Mouse (Mus musculus) limb, embryonic 13.5 days (tissue): ENCODE results near the gene Aldh3b2. TPM values are rescaled to one million over a fixed set of nuclear protein-coding genes. Genes with fewer than 3 reads are reported as not detected.
"Not testable (repeated sequence)": the region's sequence is repeated elsewhere in the genome, so short reads cannot be mapped to it uniquely, and the experiment has no call there.

Experiments used
- ATAC-seq: fragments of 200-750 bp; cut with Nextera tagmentation; 2 replicates; pipeline ENCODE4 v1.8.0; 2017; ENCODE audit warnings: low read depth, moderate number of reproducible peaks, moderate TSS enrichment; ENCODE audit not compliant: low FRiP score
- H3K27ac ChIP-seq: fragments of 300-500 bp; sonication (generic); 2 replicates; pipeline ENCODE4 v1.5.1; 2015; ENCODE audit warnings: inconsistent platforms, mild to moderate bottlenecking, moderate library complexity
- H3K27me3 ChIP-seq: fragments of 300-500 bp; sonication (generic); 2 replicates; pipeline ENCODE4 v1.6.1; 2015; ENCODE audit warnings: mild to moderate bottlenecking, inconsistent platforms
- H3K36me3 ChIP-seq: fragments of 300-500 bp; sonication (generic); 2 replicates; pipeline ENCODE4 v1.6.1; 2015; ENCODE audit warnings: inconsistent platforms, mild to moderate bottlenecking, moderate library complexity
- H3K4me1 ChIP-seq: fragments of 300-500 bp; sonication (generic); 2 replicates; pipeline ENCODE4 v1.6.1; 2015; ENCODE audit warnings: inconsistent platforms
- H3K4me2 ChIP-seq: fragments of 300-500 bp; sonication (generic); replicated peaks from 2 replicates; pipeline ENCODE4 v1.6.1; 2015; ENCODE audit warnings: inconsistent platforms, mild to moderate bottlenecking, moderate library complexity
- H3K4me3 ChIP-seq: fragments of 300-500 bp; sonication (generic); 2 replicates; pipeline ENCODE4 v1.5.1; 2015; ENCODE audit warnings: moderate library complexity, mild to moderate bottlenecking, inconsistent platforms
- H3K9ac ChIP-seq: fragments of 300-500 bp; sonication (generic); 2 replicates; pipeline ENCODE4 v1.6.1; 2015; ENCODE audit warnings: mild to moderate bottlenecking, inconsistent platforms
- H3K9me3 ChIP-seq: fragments of 300-500 bp; sonication (generic); 2 replicates; pipeline ENCODE4 v1.6.1; 2016; ENCODE audit warnings: inconsistent platforms
- WGBS: fragments of 180-500 bp; shearing (Covaris S2); methylation state at CpG from one replicate; pipeline ENCODE4 v1.1.7; 2015; 5-methylcytosine and 5-hydroxymethylcytosine counted together
- polyA plus RNA-seq: library from polyadenylated mRNA; unstranded; fragments of >200 nt; fragmentation: Nextera tagmentation; extraction: Ambion mirVana; gene quantifications from 2 replicates; pipeline ENCODE4 v1.2.1, GENCODE M21; 2015

The Aldh3b2 gene
- polyA plus RNA-seq, 1 experiment from 2014 or later: 9.3 TPM

DNA sequence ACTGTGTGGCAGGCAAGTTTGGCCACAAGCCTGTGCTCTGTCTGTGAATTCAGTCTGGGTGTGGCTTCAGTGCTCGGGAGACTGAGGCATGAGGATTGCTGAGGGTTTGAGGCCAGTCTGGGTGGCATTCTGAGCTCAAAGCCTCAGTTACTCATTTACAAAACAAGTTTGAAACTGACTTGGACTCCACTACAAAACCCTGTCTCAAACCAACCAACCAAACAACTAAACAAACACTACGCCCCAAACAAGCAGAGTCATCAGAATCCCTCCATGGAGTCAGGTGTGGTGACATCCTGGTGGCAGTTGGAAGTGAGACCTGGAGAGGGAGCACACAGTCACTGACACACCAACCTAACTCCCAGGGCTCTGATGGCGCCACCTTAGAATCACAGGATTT lies 21.8 kb upstream of the Aldh3b2 start:
- 76% methylated on average over 3 of the region's 3 CpGs for whole genome bisulfite sequencing
- no peak overlapping the region for H3K9ac ChIP-seq
- no peak overlapping the region for H3K4me3 ChIP-seq
- H3K36me3 ChIP-seq: no peaks in the 10 kb centered on the region
- H3K4me2 ChIP-seq: no peak overlapping the region
- no peak for ATAC-seq
- no peaks in the 10 kb centered on the region for H3K27me3 ChIP-seq
- no peak overlapping the region for H3K27ac ChIP-seq
- H3K4me1 ChIP-seq: no peaks in the 10 kb centered on the region
- H3K9me3 ChIP-seq: no peaks in the 10 kb centered on the region

DNA sequence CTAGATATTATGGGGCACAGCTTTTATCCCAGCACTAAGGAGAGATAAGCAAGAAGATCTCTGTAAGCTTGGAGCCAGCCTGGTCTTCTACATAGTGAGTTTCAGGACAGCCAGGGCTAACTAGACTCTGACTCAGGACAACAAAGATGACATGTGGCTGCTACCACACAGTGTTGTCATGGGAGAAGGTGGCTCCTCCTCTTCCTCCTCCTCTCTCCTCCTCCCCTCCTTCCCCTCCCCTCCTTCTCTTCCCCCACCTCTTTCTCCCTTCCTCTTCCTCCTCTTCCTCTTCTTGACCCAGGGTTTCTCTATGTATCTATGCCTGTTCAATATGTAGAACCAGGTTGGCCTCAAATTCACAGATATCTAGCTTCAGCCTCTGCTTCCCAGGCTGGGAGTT lies 20.7 kb upstream of the Aldh3b2 start:
- H3K27ac ChIP-seq: no peak overlapping the region
- H3K4me3 ChIP-seq: no peak overlapping the region
- no peaks in the 10 kb centered on the region for H3K4me1 ChIP-seq
- H3K9me3 ChIP-seq: no peaks in the 10 kb centered on the region
- no peak overlapping the region for H3K9ac ChIP-seq
- H3K27me3 ChIP-seq: no peaks in the 10 kb centered on the region
- no peak overlapping the region for H3K4me2 ChIP-seq
- no peaks in the 10 kb centered on the region for H3K36me3 ChIP-seq
- no peak for ATAC-seq

DNA sequence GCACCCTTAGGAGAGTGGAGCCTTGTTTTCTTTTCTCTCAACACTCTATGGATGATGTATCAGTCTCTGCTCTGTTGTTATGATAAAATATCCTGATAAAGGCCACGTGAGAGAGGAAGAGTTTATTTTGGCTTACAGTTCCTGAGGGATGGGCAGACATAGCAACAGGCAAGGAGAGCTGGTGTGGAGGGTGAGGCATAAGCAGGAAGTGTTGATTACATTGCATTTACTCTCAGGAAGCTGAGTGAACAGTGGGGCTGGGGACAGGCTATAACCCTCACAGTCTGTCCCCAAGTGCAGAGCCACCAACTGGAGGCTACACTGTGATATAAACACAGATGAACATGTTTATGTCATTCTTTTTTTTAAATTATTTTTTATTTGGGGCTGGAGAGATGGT lies 20.0 kb upstream of the Aldh3b2 start:
- WGBS: 65% methylated on average over 1 of the region's 1 CpGs
- no peak overlapping the region for H3K27ac ChIP-seq
- no peaks in the 10 kb centered on the region for H3K27me3 ChIP-seq
- no peak overlapping the region for H3K4me3 ChIP-seq
- no peak overlapping the region for H3K9ac ChIP-seq
- no peak for ATAC-seq
- no peaks in the 10 kb centered on the region for H3K36me3 ChIP-seq
- no peak overlapping the region for H3K4me2 ChIP-seq
- H3K4me1 ChIP-seq: no peaks in the 10 kb centered on the region
- no peaks in the 10 kb centered on the region for H3K9me3 ChIP-seq

DNA sequence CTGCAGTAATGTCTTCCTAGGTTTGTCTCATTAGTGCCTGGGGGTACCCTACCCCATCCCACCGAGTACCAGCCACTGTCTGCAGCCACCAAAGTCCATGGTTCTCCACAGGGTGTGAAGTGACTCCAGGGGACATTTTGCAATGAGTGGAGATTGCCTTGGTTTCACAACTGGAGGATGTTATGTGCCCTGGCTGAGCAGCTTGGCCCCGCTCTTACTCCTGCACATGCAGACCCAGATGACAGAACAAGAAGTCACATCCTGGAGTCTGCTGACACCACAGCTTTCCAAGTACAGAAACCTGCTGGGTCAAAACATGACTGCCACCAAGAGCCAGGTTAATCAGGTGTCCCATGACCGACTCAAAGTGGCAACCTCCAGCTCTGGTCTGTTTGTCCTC lies 17.1 kb upstream of the Aldh3b2 start:
- Histone ChIP-seq H3K9ac (no peak overlapping the region), H3K27me3 (no peaks in the 10 kb centered on the region), H3K4me2 (no peak overlapping the region), H3K36me3 (no peaks in the 10 kb centered on the region), H3K4me3 (no peak overlapping the region), H3K9me3 (no peaks in the 10 kb centered on the region), H3K4me1 (no peaks in the 10 kb centered on the region), H3K27ac (no peak overlapping the region)
- WGBS: 71% methylated on average over 3 of the region's 3 CpGs
- ATAC-seq: no peak

DNA sequence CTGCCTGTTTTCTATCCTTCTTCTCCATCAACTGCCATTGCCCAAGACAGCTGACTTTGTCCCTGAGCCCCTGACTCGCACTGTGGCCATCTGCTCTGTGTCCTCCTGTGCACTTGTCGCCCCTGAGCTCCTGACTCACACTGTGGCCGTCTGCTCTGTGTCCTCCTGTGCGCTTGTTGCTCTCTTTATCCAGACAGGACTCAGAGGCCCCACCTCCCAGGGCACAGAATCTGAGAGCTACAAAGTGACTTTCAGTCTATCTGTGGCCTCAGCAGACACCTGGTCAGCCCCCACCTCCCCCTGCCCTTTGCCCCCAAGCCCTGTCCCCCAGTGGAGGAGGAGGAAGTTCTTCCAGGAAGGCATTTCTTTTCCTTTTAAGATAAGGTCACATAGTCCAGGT lies 16.3 kb upstream of the Aldh3b2 start:
- Histone ChIP-seq H3K4me3 (no peak overlapping the region), H3K36me3 (no peaks in the 10 kb centered on the region), H3K9ac (no peak overlapping the region), H3K9me3 (no peaks in the 10 kb centered on the region), H3K4me1 (no peaks in the 10 kb centered on the region), H3K27me3 (no peaks in the 10 kb centered on the region), H3K4me2 (no peak overlapping the region), H3K27ac (no peak overlapping the region)
- 49% methylated on average over 4 of the region's 4 CpGs for WGBS
- ATAC-seq: no peak

DNA sequence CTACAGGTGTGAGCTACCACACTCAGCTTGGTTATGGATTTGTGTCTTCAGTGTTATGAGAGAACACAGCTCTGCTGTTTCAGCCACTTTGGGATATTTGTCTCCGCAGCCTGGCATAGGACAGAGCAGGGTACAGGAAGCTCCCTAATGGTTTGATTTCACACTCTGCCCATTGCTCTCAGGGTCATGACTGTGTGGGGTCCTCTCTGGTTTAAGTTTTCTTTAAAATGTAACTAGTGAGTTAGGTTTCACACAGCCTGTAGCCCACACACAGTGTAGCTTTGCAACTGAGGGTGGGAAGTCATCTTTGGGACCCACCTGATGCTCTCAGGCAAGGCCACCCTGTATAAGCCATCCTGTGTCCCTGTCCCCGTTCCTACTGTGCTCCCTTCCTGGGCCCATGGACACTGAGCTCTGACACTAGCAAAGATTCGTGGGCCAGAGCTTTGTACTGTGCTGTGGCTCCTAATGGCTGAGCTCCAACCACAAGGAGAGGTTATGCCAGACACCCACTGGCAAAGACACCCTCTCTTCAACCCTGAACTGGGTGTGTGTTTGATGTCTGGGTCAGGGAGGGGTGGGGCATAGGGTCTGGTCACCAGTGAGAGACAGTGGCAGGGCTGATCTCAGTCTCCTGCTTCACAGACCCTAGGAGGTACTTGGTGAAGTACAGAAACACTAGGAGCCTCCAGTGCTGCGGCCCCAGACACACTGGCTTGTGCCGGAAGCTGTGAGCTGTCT lies 14.7 kb upstream of the Aldh3b2 start:
- ATAC-seq, H3K9me3 ChIP-seq, H3K9ac ChIP-seq, H3K36me3 ChIP-seq, H3K4me3 ChIP-seq, H3K4me2 ChIP-seq, H3K4me1 ChIP-seq, H3K27ac ChIP-seq, H3K27me3 ChIP-seq: not testable (repeated sequence)
- 72% methylated on average over 5 of the region's 5 CpGs for WGBS

DNA sequence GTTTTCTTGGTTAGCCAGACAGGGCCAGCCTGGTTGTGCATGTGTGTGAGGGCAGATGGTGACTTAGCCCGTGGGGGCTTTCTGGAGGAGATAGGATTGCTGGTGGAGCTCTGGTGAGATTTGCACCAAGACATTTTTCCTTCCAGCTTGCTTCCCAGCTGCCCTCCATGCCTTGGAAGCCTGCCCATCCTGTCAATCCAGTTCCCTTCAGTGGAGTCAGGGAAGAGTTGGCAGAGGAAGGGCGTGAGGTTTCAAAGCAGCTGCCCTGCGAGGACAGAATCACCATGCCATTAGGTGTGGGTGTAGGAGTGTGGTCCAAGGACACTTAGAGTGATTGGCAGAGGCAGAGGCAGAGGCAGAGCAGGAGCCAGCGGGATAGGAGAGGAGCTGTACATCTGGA lies 13.7 kb upstream of the Aldh3b2 start, which contains the start of gene Aldh3b3:
Aldh3b3 (plus strand) TSS at position 176 of the 400 bp plus-strand sequence.
- WGBS: 76% methylated on average over 4 of the region's 4 CpGs
- Histone ChIP-seq H3K4me3 (no peak within 1 kb of the TSS), H3K36me3 (no peaks in the 10 kb centered on the region), H3K9ac (no peak within 1 kb of the TSS), H3K4me2 (no peak within 1 kb of the TSS), H3K9me3 (no peaks in the 10 kb centered on the region), H3K27ac (no peak within 1 kb of the TSS), H3K27me3 (no peaks in the 10 kb centered on the region), H3K4me1 (no peaks in the 10 kb centered on the region)
- ATAC-seq: no peak

DNA sequence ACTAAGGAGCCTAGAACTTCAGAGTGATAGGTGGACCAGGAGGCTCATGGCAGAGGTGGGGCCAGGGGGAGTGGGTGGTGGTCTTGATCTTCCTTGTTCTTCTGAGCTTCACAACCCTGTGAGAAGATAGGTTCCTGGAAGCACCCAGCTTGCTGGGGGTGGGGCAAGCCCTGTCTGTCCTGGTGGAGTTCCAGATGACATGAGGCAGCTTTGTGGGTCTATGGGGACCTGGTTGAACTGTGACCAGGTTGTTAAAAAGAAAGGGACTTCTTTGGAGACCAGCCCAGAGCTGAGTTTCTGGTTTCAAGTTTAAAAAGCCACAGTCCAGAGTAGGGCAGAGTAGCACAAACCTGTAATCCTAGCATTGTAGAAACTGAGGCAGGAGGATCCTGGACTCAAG lies 13.1 kb upstream of the Aldh3b2 start:
- ATAC-seq: no peak
- no peak overlapping the region for H3K27ac ChIP-seq
- H3K4me2 ChIP-seq: no peak overlapping the region
- H3K9me3 ChIP-seq: no peaks in the 10 kb centered on the region
- no peaks in the 10 kb centered on the region for H3K27me3 ChIP-seq
- no peak overlapping the region for H3K4me3 ChIP-seq
- H3K9ac ChIP-seq: no peak overlapping the region
- no peaks in the 10 kb centered on the region for H3K4me1 ChIP-seq
- H3K36me3 ChIP-seq: no peaks in the 10 kb centered on the region

DNA sequence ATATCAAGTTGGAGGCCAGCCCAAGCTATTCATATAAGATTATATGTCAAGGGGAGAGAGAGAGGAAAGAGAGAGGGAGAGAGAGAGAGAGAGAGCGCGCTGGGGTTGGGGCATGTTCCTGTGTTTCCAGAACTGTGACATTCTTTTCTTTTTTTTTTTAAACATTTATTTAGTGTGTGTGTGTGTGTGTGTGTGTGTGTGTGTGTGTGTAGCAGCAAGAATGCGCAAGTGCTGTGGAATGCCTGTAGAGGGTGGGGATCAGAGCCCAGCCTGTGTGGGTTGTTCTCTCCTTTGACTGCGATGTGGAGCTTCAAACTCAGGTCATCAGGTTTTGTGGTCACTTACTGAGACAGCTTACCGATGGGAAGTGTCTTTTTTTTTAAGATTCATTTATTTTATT lies 11.9 kb upstream of the Aldh3b2 start:
- 87% methylated on average over 5 of the region's 5 CpGs for WGBS
- no peaks in the 10 kb centered on the region for H3K9me3 ChIP-seq

DNA sequence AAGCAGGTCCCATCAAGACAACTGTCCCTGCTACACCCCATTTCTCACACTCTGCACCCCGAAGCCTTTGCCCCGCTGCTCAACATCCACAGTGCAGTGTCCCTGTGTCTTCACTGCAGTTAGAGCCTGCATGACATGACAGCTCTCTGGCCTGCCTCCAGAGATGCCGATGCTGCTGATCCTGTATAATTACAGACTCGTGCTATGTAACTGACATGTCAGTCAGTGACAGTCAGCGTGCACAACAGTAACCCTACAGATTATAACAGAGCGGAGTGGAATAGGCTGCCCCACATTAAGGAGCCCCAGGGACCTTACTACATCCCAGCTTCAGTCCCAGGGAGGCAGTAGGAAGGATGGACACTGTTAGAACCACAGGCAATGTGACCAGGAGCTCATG lies 10.3 kb upstream of the Aldh3b2 start:
- not testable (repeated sequence) for H3K4me3 ChIP-seq, ATAC-seq, H3K27ac ChIP-seq, H3K36me3 ChIP-seq, H3K9me3 ChIP-seq, H3K4me2 ChIP-seq, H3K9ac ChIP-seq, H3K4me1 ChIP-seq, H3K27me3 ChIP-seq
- WGBS: 85% methylated on average over 6 of the region's 6 CpGs

More for the DNA sequence above, 11.9 kb upstream of the Aldh3b2 start:
- Histone ChIP-seq H3K27me3 (no peaks in the 10 kb centered on the region), H3K4me2 (no peak overlapping the region), H3K27ac (no peak overlapping the region), H3K4me1 (no peaks in the 10 kb centered on the region), H3K4me3 (no peak overlapping the region), H3K36me3 (no peaks in the 10 kb centered on the region), H3K9ac (no peak overlapping the region)
- ATAC-seq: no peak

DNA sequence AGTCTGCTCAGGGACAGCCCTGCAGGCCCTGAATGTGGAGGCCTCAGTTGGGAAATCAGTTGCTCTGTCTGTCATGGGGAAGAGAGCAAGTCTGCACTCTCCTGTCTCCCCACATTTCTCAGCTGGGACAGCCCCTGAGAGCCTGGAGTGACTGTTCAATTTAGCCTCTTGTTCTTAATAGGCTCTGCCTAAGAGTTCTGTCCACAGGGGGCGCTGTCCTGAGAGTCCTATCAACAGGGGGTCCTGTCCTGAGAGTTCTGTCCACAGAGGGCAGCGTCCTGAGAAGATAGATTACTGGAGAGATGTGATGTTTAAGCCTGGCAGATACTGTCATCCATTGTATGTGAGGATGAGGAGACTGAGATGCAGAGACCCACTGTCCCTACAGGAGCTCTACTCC lies 9.7 kb upstream of the Aldh3b2 start:
- WGBS: 14% methylated on average over 2 of the region's 2 CpGs
- Histone ChIP-seq H3K9me3 (no peaks in the 10 kb centered on the region), H3K36me3 (no peaks in the 10 kb centered on the region), H3K9ac (no peak overlapping the region), H3K27me3 (no peaks in the 10 kb centered on the region), H3K4me2 (no peak overlapping the region), H3K27ac (no peak overlapping the region), H3K4me1 (no peaks in the 10 kb centered on the region), H3K4me3 (no peak overlapping the region)
- ATAC-seq: no peak

DNA sequence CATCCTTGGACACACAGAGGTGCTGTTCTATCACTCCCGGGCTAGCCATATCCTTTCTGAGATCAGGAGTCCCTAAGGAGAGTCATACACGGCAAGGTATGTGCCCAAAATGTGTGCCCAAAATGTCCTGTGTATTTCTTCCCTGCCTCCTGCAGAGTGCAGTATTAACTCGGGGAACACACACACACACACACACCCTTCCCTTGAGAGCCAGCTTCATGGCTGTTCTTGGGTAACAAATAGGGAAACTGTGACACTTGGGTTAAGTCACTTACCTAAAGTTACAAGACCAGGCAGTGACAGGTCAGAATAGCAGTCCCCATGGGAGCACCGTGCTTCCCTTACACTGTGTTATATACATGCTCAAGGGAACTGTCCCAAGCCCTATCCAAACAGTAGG lies 8.1 kb upstream of the Aldh3b2 start:
- H3K4me2 ChIP-seq: no peak overlapping the region
- no peaks in the 10 kb centered on the region for H3K9me3 ChIP-seq
- H3K36me3 ChIP-seq: no peaks in the 10 kb centered on the region
- no peak overlapping the region for H3K9ac ChIP-seq
- no peaks in the 10 kb centered on the region for H3K27me3 ChIP-seq
- no peak overlapping the region for H3K4me3 ChIP-seq
- H3K4me1 ChIP-seq: no peaks in the 10 kb centered on the region
- no peak overlapping the region for H3K27ac ChIP-seq
- WGBS: 76% methylated on average over 4 of the region's 4 CpGs
- no peak for ATAC-seq

DNA sequence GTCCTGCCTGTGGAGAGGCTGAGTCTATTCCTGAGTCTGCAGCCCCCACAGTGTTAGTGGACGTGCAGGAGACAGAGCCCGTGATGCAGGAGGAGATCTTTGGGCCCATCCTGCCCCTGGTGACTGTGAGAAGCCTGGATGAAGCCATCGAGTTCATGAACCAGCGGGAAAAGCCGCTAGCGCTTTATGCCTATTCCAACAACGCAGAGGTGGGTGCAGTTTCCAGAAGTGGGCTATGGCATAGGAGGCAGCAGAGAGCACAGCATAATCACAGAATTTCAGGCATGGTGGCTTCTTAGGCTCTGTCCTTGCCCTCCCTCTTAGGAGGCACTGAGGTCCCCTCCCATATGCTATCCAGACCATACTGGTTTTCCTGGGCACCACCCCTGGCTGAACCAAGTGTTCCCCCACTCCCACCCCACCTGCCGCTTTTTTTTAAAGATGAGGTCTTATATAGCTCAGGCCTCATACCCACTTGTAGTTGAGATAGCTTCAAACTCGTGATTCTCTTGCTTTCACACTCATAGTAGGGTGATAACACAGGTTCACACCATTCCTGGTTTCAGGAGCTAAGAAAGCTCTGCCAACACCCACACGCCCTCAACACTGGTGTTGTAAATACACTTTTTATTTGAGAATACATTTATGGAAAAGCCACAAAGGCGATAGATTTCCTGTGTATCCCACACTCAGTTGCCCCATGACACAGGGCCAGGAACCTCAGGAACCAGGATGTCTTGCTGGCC lies 5.6 kb upstream of the Aldh3b2 start:
- Histone ChIP-seq H3K4me2 (no peak overlapping the region), H3K9ac (no peak overlapping the region), H3K9me3 (no peaks in the 10 kb centered on the region), H3K27ac (no peak overlapping the region), H3K4me3 (no peak overlapping the region), H3K27me3 (no peaks in the 10 kb centered on the region), H3K4me1 (no peaks in the 10 kb centered on the region), H3K36me3 (no peaks in the 10 kb centered on the region)
- ATAC-seq: no peak
- WGBS: 68% methylated on average over 11 of the region's 11 CpGs
